Mouse (Mus musculus) G1E (cell line): ENCODE measurements at regions not wholly inside any gene's neighbourhood (a gene's known extent, or its start where the extent isn't known, plus 50 kb on each side); places are given as distances from the start of the nearest gene placed in this dataset.

Source experiments
- CTCF ChIP-seq: IDR thresholded peaks from 2 replicates; pipeline ENCODE4 v1.5.1; 2012; ENCODE audit warnings: low read depth, low read length, inconsistent platforms, mixed read lengths
- GATA1 ChIP-seq: IDR thresholded peaks from 2 replicates; pipeline ENCODE4 v1.6.1; 2012; ENCODE audit warnings: borderline replicate concordance, low read length, inconsistent platforms, mixed read lengths
- POLR2AphosphoS5 ChIP-seq: IDR thresholded peaks from 2 replicates; pipeline ENCODE4 v1.6.1; 2012; ENCODE audit warnings: low read depth, low read length, inconsistent platforms; ENCODE audit not compliant: insufficient replicate concordance
- TAL1 ChIP-seq: conservative IDR thresholded peaks from 2 replicates; pipeline ENCODE4 v1.6.1; 2012; ENCODE audit warnings: low read depth, low read length, inconsistent platforms, mixed read lengths

GRCm38 (mm10) chr4:153885836-153886235, 71.2 kb upstream of the A430005L14Rik start:
- TF ChIP-seq CTCF (no peak), TAL1 (no peak), GATA1 (no peak), POLR2AphosphoS5 (no peak)
